Mouse (Mus musculus) yolk sac, embryonic 10.5 days (tissue): ENCODE results near the gene Hlf.

Experiments
- DNase-seq: peaks from one replicate; pipeline ENCODE4 v3.0.0-alpha.2; 2017; ENCODE audit warnings: low spot score

Hlf gene

GRCm38 (mm10) chr11:90370789-90371291 lies 19.9 kb downstream of the Hlf start:
- no peak for DNase-seq

GRCm38 (mm10) chr11:90370367-90370766 lies 20.3 kb downstream of the Hlf start:
- no peak for DNase-seq

- no peak for DNase-seq
These were observed 21.1 kb downstream of the Hlf start for GRCm38 (mm10) chr11:90369605-90370004.

GRCm38 (mm10) chr11:90369115-90369514 lies 21.6 kb downstream of the Hlf start:
- no peak for DNase-seq

- no peak for DNase-seq
These were observed 22.5 kb downstream of the Hlf start for GRCm38 (mm10) chr11:90367894-90368860.

GRCm38 (mm10) chr11:90364865-90365264 lies 25.8 kb downstream of the Hlf start:
- no peak for DNase-seq

- DNase-seq: peak; percentile 79
These were observed 26.7 kb downstream of the Hlf start for GRCm38 (mm10) chr11:90363821-90364497.

- no peak for DNase-seq
These were observed 27.3 kb downstream of the Hlf start for GRCm38 (mm10) chr11:90363406-90363805.

- DNase-seq: no peak
These were observed 30.2 kb downstream of the Hlf start for GRCm38 (mm10) chr11:90360536-90360935.

GRCm38 (mm10) chr11:90358063-90358462 lies 32.6 kb downstream of the Hlf start:
- DNase-seq: peak; percentile 55

GRCm38 (mm10) chr11:90357371-90357770 lies 33.3 kb downstream of the Hlf start:
- DNase-seq: no peak

- DNase-seq: peak; percentile 73
These were observed 34.0 kb downstream of the Hlf start for GRCm38 (mm10) chr11:90356495-90357304.

- no peak for DNase-seq
These were observed 34.7 kb downstream of the Hlf start for GRCm38 (mm10) chr11:90356036-90356435.

- DNase-seq: no peak
These were observed 35.4 kb downstream of the Hlf start for GRCm38 (mm10) chr11:90355270-90355681.

- DNase-seq: no peak
These were observed 38.0 kb downstream of the Hlf start for GRCm38 (mm10) chr11:90352696-90353095.

GRCm38 (mm10) chr11:90350153-90350512 lies 40.6 kb downstream of the Hlf start:
- DNase-seq: no peak

- DNase-seq: no peak
These were observed 41.1 kb downstream of the Hlf start for GRCm38 (mm10) chr11:90349486-90350152.

- no peak for DNase-seq
These were observed 42.8 kb downstream of the Hlf start for GRCm38 (mm10) chr11:90347667-90348459.

GRCm38 (mm10) chr11:90345746-90346145 lies 44.9 kb downstream of the Hlf start:
- DNase-seq: no peak

- no peak for DNase-seq
These were observed 47.8 kb downstream of the Hlf start for GRCm38 (mm10) chr11:90342858-90343257.

- no peak for DNase-seq
These were observed 48.4 kb downstream of the Hlf start for GRCm38 (mm10) chr11:90342267-90342666.
